Mouse (Mus musculus): ENCODE results near the gene Aaas.

DNA sequence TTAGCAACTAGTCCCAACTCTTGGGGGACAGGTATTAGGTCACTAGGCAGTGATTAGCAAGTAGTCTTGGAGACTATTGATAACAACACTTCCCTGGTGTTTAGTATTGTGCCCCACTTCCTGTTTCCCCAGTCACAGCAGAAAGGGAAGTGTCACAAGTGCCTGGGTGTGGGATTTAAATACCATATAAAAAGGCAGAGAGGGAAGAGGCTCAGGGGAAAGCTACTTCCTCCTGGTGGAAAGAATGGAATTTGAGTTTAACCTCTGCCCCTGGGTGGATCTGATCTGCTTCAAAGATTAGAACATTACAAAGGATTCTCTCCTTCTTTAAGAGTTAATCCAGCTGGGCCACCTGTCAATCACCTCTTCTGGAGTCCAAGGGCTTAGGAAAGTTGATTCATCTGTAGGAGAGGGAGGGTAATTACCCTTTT is 43.0 kb upstream of the Aaas start:
- TF ChIP-seq POLR2A (IDR thresholded peaks at IDR 0.05; ENCODE audit: insufficient read depth, low read depth, low read length) (no peak), EP300 (IDR thresholded peaks at IDR 0.05; ENCODE audit: insufficient read depth, low read depth, low read length) (no peak)
